Mouse (Mus musculus): ENCODE measurements at regions not wholly inside any gene's neighbourhood (a gene's known extent, or its start where the extent isn't known, plus 50 kb on each side); places are given as distances from the start of the nearest gene placed in this dataset.

- DNase-seq (ENCODE audit: low read depth, low spot score): no peak
These were observed 286.9 kb upstream of the Gprin3 start for GRCm38 (mm10) chr6:59713004-59713403.

GRCm38 (mm10) chr6:59684985-59685384, 258.9 kb upstream of the Gprin3 start:
- DNase-seq (ENCODE audit: low read depth, low spot score): no peak

- DNase-seq (ENCODE audit: low read depth, low spot score): peak; percentile 38
These were observed 241.3 kb upstream of the Gprin3 start for GRCm38 (mm10) chr6:59667356-59667755.
